Mouse (Mus musculus): Measurements from ENCODE around the gene Zdhhc18. TPM values are rescaled to one million over a fixed set of nuclear protein-coding genes. Genes with fewer than 3 reads are reported as not detected.

The Zdhhc18 gene
- polyA plus RNA-seq, 1 experiment from 2014 or later, result 7.1 TPM

- 13% methylated on average over 10 of the region's 10 CpGs for WGBS
- peak overlapping the region; percentile 99 for H3K27ac ChIP-seq
- no peak for TF ChIP-seq CTCF (IDR thresholded peaks at IDR 0.05; ENCODE audit: low read depth)
- H3K9me3 ChIP-seq (replicated peaks; ENCODE audit: low read length), result no peaks in the 10 kb centered on the region
- H3K4me2 ChIP-seq (ENCODE audit: low read length), result peak overlapping the region; percentile 78
- H3K36me3 ChIP-seq (ENCODE audit: insufficient read depth, low read length), result peaks cover 8% of the 10 kb centered on the region; the same call in 1 of the 2 replicates
- peaks cover 37% of the 10 kb centered on the region for H3K4me1 ChIP-seq (replicated peaks; ENCODE audit: insufficient read depth, low read length)
- H3K9ac ChIP-seq (ENCODE audit: low read depth, low read length), result no peak overlapping the region; the same call in 1 of the 2 replicates
- peak overlapping the region; percentile 70; the same call in 1 of the 2 replicates for H3K4me3 ChIP-seq (replicated peaks; ENCODE audit: low read depth, low read length)
- no peaks in the 10 kb centered on the region for H3K27me3 ChIP-seq (ENCODE audit: insufficient read depth, low read length)
- peak; percentile 75 for DNase-seq (ENCODE audit: low spot score)
- no peak for ATAC-seq (replicated peaks; ENCODE audit: low FRiP score, low read depth)
Observed at GRCm38 (mm10) chr4:133673666-133674330, 23.8 kb upstream of the Zdhhc18 start.

- no peak for TF ChIP-seq CTCF (IDR thresholded peaks at IDR 0.05; ENCODE audit: low read depth)
- Histone ChIP-seq H3K9ac (ENCODE audit: low read depth, low read length) (peak overlapping the region; percentile 93), H3K4me3 (replicated peaks; ENCODE audit: low read depth, low read length) (peak overlapping the region; percentile 70), H3K4me1 (replicated peaks; ENCODE audit: insufficient read depth, low read length) (peaks cover 37% of the 10 kb centered on the region), H3K27ac (peak overlapping the region; percentile 99), H3K4me2 (ENCODE audit: low read length) (peak overlapping the region; percentile 78), H3K9me3 (replicated peaks; ENCODE audit: low read length) (no peaks in the 10 kb centered on the region), H3K27me3 (ENCODE audit: insufficient read depth, low read length) (no peaks in the 10 kb centered on the region), H3K36me3 (ENCODE audit: insufficient read depth, low read length) (0 out of 2 replicates have a peak, but pooled peaks cover 10% of the 10 kb centered on the region)
- DNase-seq (ENCODE audit: low spot score), result peak; percentile 87
- ATAC-seq (replicated peaks; ENCODE audit: low FRiP score, low read depth), result no peak
- under 1% methylated on average over 23 of the region's 24 CpGs for WGBS
Observed at GRCm38 (mm10) chr4:133672845-133673647, 23.1 kb upstream of the Zdhhc18 start.

- no peak; the same call in 1 of the 2 replicates for TF ChIP-seq CTCF (IDR thresholded peaks at IDR 0.05; ENCODE audit: low read depth)
- H3K4me3 ChIP-seq (replicated peaks; ENCODE audit: low read depth, low read length), result peak within 1 kb of the TSS; percentile 70
- no peaks in the 10 kb centered on the region for H3K27me3 ChIP-seq (ENCODE audit: insufficient read depth, low read length)
- H3K4me2 ChIP-seq (ENCODE audit: low read length), result peak within 1 kb of the TSS; percentile 78
- H3K9me3 ChIP-seq (replicated peaks; ENCODE audit: low read length), result no peaks in the 10 kb centered on the region
- H3K36me3 ChIP-seq (ENCODE audit: insufficient read depth, low read length), result 0 out of 2 replicates have a peak, but pooled peaks cover 6% of the 10 kb centered on the region
- peak within 1 kb of the TSS; percentile 93 for H3K9ac ChIP-seq (ENCODE audit: low read depth, low read length)
- peaks cover 37% of the 10 kb centered on the region for H3K4me1 ChIP-seq (replicated peaks; ENCODE audit: insufficient read depth, low read length)
- peak within 1 kb of the TSS; percentile 99 for H3K27ac ChIP-seq
- WGBS, result under 1% methylated on average over 70 of the region's 76 CpGs
- peak; percentile 95 for DNase-seq (ENCODE audit: low spot score)
- peak; percentile 90 for ATAC-seq (replicated peaks; ENCODE audit: low FRiP score, low read depth)
Observed at GRCm38 (mm10) chr4:133671881-133672844, 22.2 kb upstream of the Zdhhc18 start, which contains the start of gene Pigv. Pigv (minus strand) TSS chr4:133672647.

GRCm38 (mm10) chr4:133671184-133671880, 21.4 kb upstream of the Zdhhc18 start:
- H3K27me3 ChIP-seq (ENCODE audit: insufficient read depth, low read length), result no peaks in the 10 kb centered on the region
- H3K9me3 ChIP-seq (replicated peaks; ENCODE audit: low read length), result no peaks in the 10 kb centered on the region
- peak overlapping the region; percentile 70 for H3K4me3 ChIP-seq (replicated peaks; ENCODE audit: low read depth, low read length)
- WGBS, result 2% methylated on average over 13 of the region's 13 CpGs
- H3K4me2 ChIP-seq (ENCODE audit: low read length), result peak overlapping the region; percentile 78
- peaks cover 33% of the 10 kb centered on the region for H3K4me1 ChIP-seq (replicated peaks; ENCODE audit: insufficient read depth, low read length)
- H3K9ac ChIP-seq (ENCODE audit: low read depth, low read length), result peak overlapping the region; percentile 93
- TF ChIP-seq CTCF (IDR thresholded peaks at IDR 0.05; ENCODE audit: low read depth), result peak; percentile 95
- DNase-seq (ENCODE audit: low spot score) (peak; percentile 94), ATAC-seq (replicated peaks; ENCODE audit: low FRiP score, low read depth) (no peak)
- peak overlapping the region; percentile 99 for H3K27ac ChIP-seq
- 0 out of 2 replicates have a peak, but pooled peaks cover 10% of the 10 kb centered on the region for H3K36me3 ChIP-seq (ENCODE audit: insufficient read depth, low read length)

- Histone ChIP-seq H3K9ac (ENCODE audit: low read depth, low read length) (no peak overlapping the region), H3K4me3 (replicated peaks; ENCODE audit: low read depth, low read length) (no peak overlapping the region), H3K27ac (no peak overlapping the region), H3K27me3 (ENCODE audit: insufficient read depth, low read length) (no peaks in the 10 kb centered on the region), H3K4me2 (ENCODE audit: low read length) (no peak overlapping the region), H3K4me1 (replicated peaks; ENCODE audit: insufficient read depth, low read length) (peaks cover 17% of the 10 kb centered on the region; the same call in 1 of the 2 replicates), H3K36me3 (ENCODE audit: insufficient read depth, low read length) (0 out of 2 replicates have a peak, but pooled peaks cover 12% of the 10 kb centered on the region), H3K9me3 (replicated peaks; ENCODE audit: low read length) (no peaks in the 10 kb centered on the region)
- peak; percentile 69 for TF ChIP-seq CTCF (IDR thresholded peaks at IDR 0.05; ENCODE audit: low read depth)
- DNase-seq (ENCODE audit: low spot score) (peak; percentile 69), ATAC-seq (replicated peaks; ENCODE audit: low FRiP score, low read depth) (no peak)
- 59% methylated on average over 6 of the region's 6 CpGs for WGBS
Observed at GRCm38 (mm10) chr4:133669652-133670210, 19.8 kb upstream of the Zdhhc18 start.
